Mouse (Mus musculus) forebrain, embryonic 11.5 days (tissue): Measurements from ENCODE around the gene Ssx2ip. TPM values are rescaled to one million over a fixed set of nuclear protein-coding genes. Genes with fewer than 3 reads are reported as not detected.

Experiments used
- ATAC-seq: fragments of 200-750 bp; cut with Nextera tagmentation; replicated peaks from 2 replicates; pipeline ENCODE4 v1.8.0; 2017; ENCODE audit warnings: moderate TSS enrichment; ENCODE audit not compliant: low FRiP score
- DNase-seq: peaks from one replicate; pipeline ENCODE4 v3.0.0-alpha.2; 2017; ENCODE audit warnings: low spot score
- H3K27ac ChIP-seq: fragments of 300-500 bp; sonication (generic); 2 replicates; pipeline ENCODE4 v1.5.1; 2014; ENCODE audit warnings: low read depth, low read length
- H3K27me3 ChIP-seq: fragments of 300-500 bp; sonication (generic); 2 replicates; pipeline ENCODE4 v1.6.1; 2014; ENCODE audit warnings: mild to moderate bottlenecking, low read length, mixed read lengths; ENCODE audit not compliant: control insufficient read depth, insufficient read depth
- H3K36me3 ChIP-seq: fragments of 300-500 bp; sonication (generic); 2 replicates; pipeline ENCODE4 v1.6.1; 2014; ENCODE audit warnings: mild to moderate bottlenecking, low read length, moderate library complexity, mixed read lengths; ENCODE audit not compliant: control insufficient read depth, insufficient read depth
- H3K4me1 ChIP-seq: fragments of 300-500 bp; sonication (generic); replicated peaks from 2 replicates; pipeline ENCODE4 v1.6.1; 2014; ENCODE audit warnings: low read length, mixed read lengths; ENCODE audit not compliant: control insufficient read depth, insufficient read depth
- H3K4me2 ChIP-seq: fragments of 300-500 bp; sonication (generic); 2 replicates; pipeline ENCODE4 v1.6.1; 2014; ENCODE audit warnings: low read depth, mild to moderate bottlenecking, low read length, moderate library complexity, mixed read lengths; ENCODE audit not compliant: severe bottlenecking
- H3K4me3 ChIP-seq: fragments of 300-500 bp; sonication (generic); 2 replicates; pipeline ENCODE4 v1.5.1; 2014; ENCODE audit warnings: low read depth, low read length
- H3K9ac ChIP-seq: fragments of 300-500 bp; sonication (generic); 2 replicates; pipeline ENCODE4 v1.6.1; 2014; ENCODE audit warnings: low read length
- H3K9me3 ChIP-seq: fragments of 300-500 bp; sonication (generic); 2 replicates; pipeline ENCODE4 v1.6.1; 2016; ENCODE audit warnings: low read length, mixed read lengths; ENCODE audit not compliant: control insufficient read depth
- WGBS: fragments of 180-500 bp; shearing (Covaris S2); extraction: QIAGEN DNeasy Blood & Tissue Kit; methylation state at CpG from one replicate; pipeline ENCODE4 v1.1.7; 2014; 5-methylcytosine and 5-hydroxymethylcytosine counted together
- polyA plus RNA-seq: library from polyadenylated mRNA; unstranded; fragments of >200 nt; fragmentation: Nextera tagmentation; extraction: Ambion mirVana; gene quantifications from 2 replicates; pipeline ENCODE4 v1.2.1, GENCODE M21; 2014

Gene Ssx2ip
- polyA plus RNA-seq, 1 experiment from 2014 or later = 41.6 TPM

DNA sequence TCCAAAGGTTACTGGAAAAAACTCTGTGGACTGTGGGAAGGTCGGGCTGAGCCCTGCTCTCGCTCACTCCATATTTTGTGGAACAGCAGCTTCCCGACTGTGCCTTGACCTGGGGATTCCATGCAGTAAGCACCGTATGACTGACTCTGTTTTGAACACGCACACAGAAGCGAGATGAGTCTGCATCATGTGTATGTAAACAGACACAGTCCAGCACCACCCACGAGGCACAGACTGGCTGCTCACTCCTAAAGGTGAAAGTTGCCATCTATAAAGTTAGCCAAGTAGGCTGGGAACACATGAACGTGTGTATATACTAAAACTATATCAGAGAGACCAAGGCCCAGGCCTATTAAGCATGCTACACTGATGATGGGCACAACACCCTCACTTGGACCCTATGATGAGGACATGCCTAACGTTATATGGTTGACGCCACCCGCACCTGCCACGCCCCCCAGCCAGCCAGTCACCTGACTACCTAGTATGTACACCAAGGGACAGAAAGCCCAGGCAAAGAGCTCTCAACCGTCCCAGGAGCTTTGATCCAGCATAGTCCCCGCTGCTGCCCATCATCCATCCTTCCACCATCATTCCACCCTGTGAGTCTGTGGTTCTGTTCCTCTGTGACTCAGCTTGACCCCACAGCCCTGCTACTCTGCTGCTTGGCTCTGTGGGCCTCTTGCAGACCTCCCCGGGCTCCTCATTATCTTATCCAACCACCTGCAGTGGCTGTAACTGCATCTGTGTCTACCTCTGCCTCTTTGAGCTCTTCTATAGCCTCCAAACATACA lies 27.9 kb upstream of the Ssx2ip start:
- no peaks in the 10 kb centered on the region for H3K27me3 ChIP-seq

DNA sequence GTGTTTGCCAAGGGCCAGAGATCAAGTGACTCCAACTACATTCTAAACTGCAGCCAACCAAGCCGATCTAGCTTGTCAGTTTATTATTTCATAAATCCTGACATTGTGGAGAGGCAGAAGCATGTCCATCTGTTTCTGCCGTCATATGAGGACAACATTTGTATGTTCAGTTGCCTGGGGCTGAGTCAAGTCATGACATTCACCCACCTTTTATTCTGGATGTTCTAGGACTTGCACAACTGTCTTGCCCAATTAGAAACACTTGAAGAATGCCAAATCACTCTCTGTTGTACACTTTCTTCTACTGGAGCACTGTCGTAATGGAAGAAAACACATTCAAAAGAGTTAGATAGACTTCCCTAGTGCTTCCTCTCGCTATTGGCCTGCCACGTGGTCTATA lies 27.2 kb upstream of the Ssx2ip start:
- H3K4me3 ChIP-seq = no peak overlapping the region
- no peak overlapping the region for H3K4me2 ChIP-seq
- DNase-seq = no peak
- no peaks in the 10 kb centered on the region for H3K9me3 ChIP-seq
- no peak overlapping the region for H3K9ac ChIP-seq
- peaks cover 9% of the 10 kb centered on the region; the same call in 1 of the 2 replicates for H3K4me1 ChIP-seq
- no peak for ATAC-seq
- H3K36me3 ChIP-seq = no peaks in the 10 kb centered on the region
- WGBS = 90% methylated on average over 5 of the region's 5 CpGs
- H3K27me3 ChIP-seq = no peaks in the 10 kb centered on the region
- H3K27ac ChIP-seq = no peak overlapping the region

More for the DNA sequence above, 27.9 kb upstream of the Ssx2ip start:
- Histone ChIP-seq H3K4me2 (no peak overlapping the region), H3K4me1 (peaks cover 9% of the 10 kb centered on the region; the same call in 1 of the 2 replicates), H3K27ac (no peak overlapping the region), H3K36me3 (no peaks in the 10 kb centered on the region), H3K9ac (no peak overlapping the region), H3K4me3 (no peak overlapping the region), H3K9me3 (no peaks in the 10 kb centered on the region)
- no peak for ATAC-seq
- WGBS = 77% methylated on average over 15 of the region's 15 CpGs
- DNase-seq = no peak

DNA sequence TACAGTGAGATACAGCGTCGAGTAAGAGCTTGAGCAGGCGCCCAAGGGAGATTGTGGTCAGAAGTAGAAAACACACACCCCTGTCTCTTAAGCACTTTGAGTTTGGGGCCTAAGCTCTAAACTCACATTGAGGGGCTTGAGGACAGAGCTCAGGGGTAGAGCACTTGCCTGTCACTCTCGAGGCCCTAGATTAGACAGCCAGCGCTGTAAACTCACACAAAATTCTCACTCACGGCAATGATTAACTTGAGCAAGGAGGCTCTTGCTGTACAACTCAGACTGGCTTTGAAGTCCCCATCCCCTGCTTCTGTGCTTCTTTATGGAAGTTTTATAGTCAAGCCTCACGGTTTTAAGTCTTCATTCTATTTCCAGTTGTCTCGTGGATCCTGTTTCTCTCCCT lies 25.7 kb upstream of the Ssx2ip start:
- H3K27me3 ChIP-seq = no peaks in the 10 kb centered on the region

DNA sequence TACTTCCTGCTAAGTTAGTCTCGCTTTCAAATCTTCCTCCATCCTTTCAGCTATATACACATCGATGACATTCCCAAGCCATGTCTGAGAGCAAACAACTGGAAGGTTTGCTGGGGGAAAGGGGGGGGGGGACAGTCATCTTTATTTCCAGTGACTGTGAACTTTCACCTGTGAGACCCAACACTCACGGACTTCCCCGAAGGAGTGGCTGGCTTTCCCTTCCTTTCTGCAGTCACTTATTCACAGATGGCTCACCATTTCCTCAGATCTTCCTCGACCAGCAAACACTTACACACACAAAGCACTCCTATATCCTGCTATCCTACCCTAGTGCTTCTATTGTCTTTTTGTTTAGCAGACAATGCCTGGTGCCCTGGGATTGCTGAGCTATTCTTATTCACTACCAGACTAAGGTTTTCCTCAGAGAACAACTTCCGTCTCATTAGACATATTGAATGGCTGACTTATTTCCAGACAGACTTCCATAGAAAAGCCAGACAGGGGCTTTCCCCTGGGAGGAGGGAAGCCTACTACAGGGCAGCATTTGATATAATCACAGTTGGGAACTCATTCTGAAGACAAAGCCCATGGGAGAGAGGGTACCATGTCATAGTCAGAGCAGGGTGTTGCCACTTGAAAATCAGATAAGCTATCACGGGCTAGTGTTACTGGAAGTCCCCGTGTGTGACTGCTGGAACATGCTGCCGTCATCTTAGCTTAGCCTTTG lies 24.5 kb upstream of the Ssx2ip start:
- H3K36me3 ChIP-seq = no peaks in the 10 kb centered on the region
- ATAC-seq = peak; percentile 85
- H3K4me3 ChIP-seq = no peak overlapping the region
- H3K9ac ChIP-seq = no peak overlapping the region
- H3K27me3 ChIP-seq = no peaks in the 10 kb centered on the region
- WGBS = 15% methylated on average over 9 of the region's 9 CpGs
- H3K27ac ChIP-seq = peak overlapping the region; percentile 67; the same call in 1 of the 2 replicates
- peak overlapping the region; percentile 6; the same call in 1 of the 2 replicates for H3K4me2 ChIP-seq
- H3K9me3 ChIP-seq = peaks cover 5% of the 10 kb centered on the region; the same call in 1 of the 2 replicates
- peaks cover 5% of the 10 kb centered on the region; the same call in 1 of the 2 replicates for H3K4me1 ChIP-seq
- DNase-seq = peak; percentile 62

More for the DNA sequence above, 25.7 kb upstream of the Ssx2ip start:
- DNase-seq = no peak
- Histone ChIP-seq H3K4me3 (no peak overlapping the region), H3K27ac (no peak overlapping the region), H3K9ac (no peak overlapping the region), H3K4me2 (no peak overlapping the region), H3K9me3 (peaks cover 5% of the 10 kb centered on the region; the same call in 1 of the 2 replicates), H3K4me1 (peaks cover 9% of the 10 kb centered on the region; the same call in 1 of the 2 replicates), H3K36me3 (no peaks in the 10 kb centered on the region)
- WGBS = 84% methylated on average over 8 of the region's 8 CpGs
- no peak for ATAC-seq

DNA sequence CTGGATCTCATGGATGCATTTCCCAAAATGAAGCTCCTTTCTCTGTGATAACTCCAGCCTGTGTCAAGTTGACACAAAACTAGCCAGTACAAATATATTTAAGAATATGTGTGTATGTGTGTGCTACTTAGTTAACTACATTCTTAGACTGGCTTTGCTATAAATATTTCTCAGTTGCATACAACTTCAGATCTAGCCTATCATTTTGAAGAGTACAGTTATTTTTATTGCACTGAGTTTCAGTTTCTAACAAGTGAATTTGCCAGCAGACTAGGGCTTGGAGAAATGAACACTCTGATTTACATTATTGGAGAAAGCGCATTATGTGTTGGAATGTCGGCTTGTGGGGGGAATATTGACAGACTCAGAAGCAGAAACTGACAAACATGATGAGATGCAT lies 23.6 kb upstream of the Ssx2ip start:
- H3K4me3 ChIP-seq = no peak overlapping the region
- ATAC-seq = no peak
- WGBS = 91% methylated on average over 2 of the region's 2 CpGs
- H3K9ac ChIP-seq = no peak overlapping the region
- H3K36me3 ChIP-seq = no peaks in the 10 kb centered on the region
- no peaks in the 10 kb centered on the region for H3K27me3 ChIP-seq
- peaks cover 5% of the 10 kb centered on the region; the same call in 1 of the 2 replicates for H3K9me3 ChIP-seq
- DNase-seq = no peak
- H3K4me1 ChIP-seq = peaks cover 5% of the 10 kb centered on the region; the same call in 1 of the 2 replicates
- H3K27ac ChIP-seq = no peak overlapping the region
- no peak overlapping the region for H3K4me2 ChIP-seq

DNA sequence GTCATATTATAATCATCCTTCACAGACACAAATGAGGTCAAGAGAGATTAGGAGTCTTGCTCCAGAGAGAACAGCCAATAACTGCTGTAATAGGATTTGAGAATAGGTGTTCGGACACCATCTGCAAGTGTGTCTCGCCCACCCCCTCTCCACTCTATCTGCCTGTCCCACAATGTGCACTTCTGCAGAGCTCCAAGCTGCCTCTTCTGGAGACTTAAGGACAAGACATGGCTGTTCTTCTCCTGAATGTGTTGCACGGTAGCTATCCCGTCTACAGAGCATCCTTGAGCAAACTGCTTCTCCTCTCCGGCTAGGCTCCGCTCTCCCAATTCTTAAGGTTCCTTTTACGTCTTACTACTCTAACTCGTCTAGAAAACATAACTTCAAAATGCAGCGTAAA lies 23.0 kb upstream of the Ssx2ip start:
- Histone ChIP-seq H3K27me3 (no peaks in the 10 kb centered on the region), H3K4me1 (peaks cover 5% of the 10 kb centered on the region; the same call in 1 of the 2 replicates), H3K36me3 (no peaks in the 10 kb centered on the region), H3K9me3 (peaks cover 5% of the 10 kb centered on the region; the same call in 1 of the 2 replicates), H3K4me3 (no peak overlapping the region), H3K4me2 (no peak overlapping the region), H3K27ac (no peak overlapping the region), H3K9ac (no peak overlapping the region)
- no peak for ATAC-seq
- no peak for DNase-seq
- WGBS = 92% methylated on average over 9 of the region's 9 CpGs

DNA sequence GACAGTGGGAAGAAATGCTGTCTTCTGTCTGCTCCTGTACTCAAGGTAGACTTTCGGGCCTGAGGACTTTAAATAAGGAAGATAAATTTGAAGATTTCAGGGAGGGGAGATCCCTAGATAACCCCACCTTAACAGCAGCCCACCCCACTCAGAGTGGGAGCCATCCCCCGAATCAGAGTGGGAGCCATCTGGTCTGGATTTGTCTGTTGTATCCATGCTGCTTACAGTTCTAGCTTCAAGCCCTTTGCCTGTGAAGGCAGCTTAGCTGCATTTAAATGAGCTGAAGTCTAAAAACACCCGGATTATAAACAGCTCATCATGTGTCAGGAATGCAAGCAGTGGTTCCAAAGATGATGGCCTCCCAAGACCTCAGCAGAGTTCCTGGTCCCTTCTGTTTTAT lies 17.6 kb upstream of the Ssx2ip start:
- H3K9me3 ChIP-seq = peaks cover 5% of the 10 kb centered on the region; the same call in 1 of the 2 replicates
- DNase-seq = no peak
- H3K36me3 ChIP-seq = no peaks in the 10 kb centered on the region
- no peaks in the 10 kb centered on the region for H3K4me1 ChIP-seq
- no peaks in the 10 kb centered on the region for H3K27me3 ChIP-seq
- no peak overlapping the region for H3K4me3 ChIP-seq
- WGBS = 75% methylated on average over 3 of the region's 3 CpGs
- no peak overlapping the region for H3K4me2 ChIP-seq
- no peak overlapping the region for H3K9ac ChIP-seq
- no peak overlapping the region for H3K27ac ChIP-seq
- ATAC-seq = no peak

DNA sequence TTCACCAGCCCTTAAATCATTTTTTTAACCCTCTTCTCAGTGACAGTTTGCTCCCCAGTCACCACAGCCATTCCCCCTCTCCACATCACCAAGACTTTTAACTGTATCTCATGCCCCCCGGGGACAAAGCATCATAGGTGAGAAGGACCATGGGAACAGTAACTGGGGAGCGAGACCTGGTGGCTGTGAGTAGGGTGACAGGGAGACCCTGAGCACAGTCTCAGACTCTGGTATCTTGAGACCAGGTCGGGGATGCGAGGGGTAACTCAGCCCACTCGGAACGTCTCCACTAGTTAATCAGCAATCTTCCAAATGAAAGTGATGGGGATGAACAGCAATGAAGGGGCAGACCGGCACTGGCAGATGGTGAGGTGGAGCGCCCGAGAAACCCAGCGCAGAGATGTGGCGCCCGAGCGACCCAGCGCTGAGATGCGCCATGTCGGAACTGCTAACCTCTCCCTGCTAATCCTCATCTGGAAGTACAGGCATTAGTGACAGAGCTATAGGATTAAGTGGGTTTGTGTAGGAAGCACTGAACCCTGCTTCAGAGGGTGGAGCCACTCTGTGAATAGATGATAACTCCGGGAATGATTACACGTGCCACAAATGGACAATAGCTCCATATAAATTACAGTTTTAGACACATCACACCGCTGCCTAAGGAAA lies 11.7 kb upstream of the Ssx2ip start:
- Histone ChIP-seq H3K27me3 (no peaks in the 10 kb centered on the region), H3K9me3 (no peaks in the 10 kb centered on the region), H3K9ac (no peak overlapping the region), H3K4me3 (no peak overlapping the region), H3K27ac (no peak overlapping the region), H3K4me2 (no peak overlapping the region), H3K36me3 (no peaks in the 10 kb centered on the region), H3K4me1 (no peaks in the 10 kb centered on the region)
- ATAC-seq (peak; percentile 53; the same call in 1 of the 2 replicates), DNase-seq (no peak)
- WGBS = 79% methylated on average over 19 of the region's 19 CpGs
